Mouse (Mus musculus) liver, adult 2 months (tissue): ENCODE measurements around the gene Sos1. TPM values are rescaled to one million over a fixed set of nuclear protein-coding genes. Genes with fewer than 3 reads are reported as not detected.
"Not testable (repeated sequence)": the region's sequence is repeated elsewhere in the genome, so short reads cannot be mapped to it uniquely, and the experiment has no call there.

ENCODE experiments used
- DNase-seq: peaks from one replicate; pipeline ENCODE4 v3.0.0-alpha.2; 2011; ENCODE audit warnings: low read depth, low spot score; ENCODE audit errors: extremely low read depth
- H3K27ac ChIP-seq: fragments of 200-500 bp; replicated peaks from 2 replicates; pipeline ENCODE4 v1.5.1; 2012; ENCODE audit warnings: low read depth, mild to moderate bottlenecking, control low read depth, inconsistent platforms, low read length; ENCODE audit not compliant: insufficient read depth
- H3K27me3 ChIP-seq: fragments of 200-500 bp; 2 replicates; pipeline ENCODE4 v1.6.1; 2012; ENCODE audit warnings: mild to moderate bottlenecking, moderate library complexity, low read length, inconsistent platforms; ENCODE audit not compliant: control insufficient read depth, insufficient read depth
- H3K36me3 ChIP-seq: fragments of 200-500 bp; 2 replicates; pipeline ENCODE4 v1.6.1; 2012; ENCODE audit warnings: low read length, inconsistent platforms; ENCODE audit not compliant: control insufficient read depth, insufficient read depth
- H3K4me1 ChIP-seq: fragments of 200-500 bp; 2 replicates; pipeline ENCODE4 v1.6.1; 2011; ENCODE audit warnings: low read length; ENCODE audit not compliant: control insufficient read depth, insufficient read depth
- H3K4me3 ChIP-seq: fragments of 200-500 bp; 2 replicates; pipeline ENCODE4 v1.5.1; 2011; ENCODE audit warnings: low read depth, mild to moderate bottlenecking, control low read depth, low read length, moderate library complexity; ENCODE audit not compliant: insufficient read depth
- H3K79me2 ChIP-seq: fragments of 200-500 bp; 2 replicates; pipeline ENCODE4 v1.6.1; 2012; ENCODE audit warnings: inconsistent platforms, mild to moderate bottlenecking, low read length, moderate library complexity; ENCODE audit not compliant: control insufficient read depth, insufficient read depth
- H3K9ac ChIP-seq: fragments of 200-500 bp; 2 replicates; pipeline ENCODE4 v1.6.1; 2012; ENCODE audit warnings: low read depth, mild to moderate bottlenecking, control low read depth, inconsistent platforms, low read length
- CTCF ChIP-seq: fragments of 200-500 bp; IDR thresholded peaks from 2 replicates; pipeline ENCODE4 v1.5.1; 2011; ENCODE audit warnings: low read depth, low read length, control low read depth
- POLR2A ChIP-seq: fragments of 200-500 bp; IDR thresholded peaks from 2 replicates; pipeline ENCODE4 v1.6.1; 2011; ENCODE audit warnings: low read length, control low read depth; ENCODE audit not compliant: insufficient read depth; ENCODE audit errors: extremely low read depth
- WGBS: fragments of 180-500 bp; shearing (Covaris S2); methylation state at CpG from one replicate; pipeline ENCODE4 v1.1.7; 2018; 5-methylcytosine and 5-hydroxymethylcytosine counted together
- polyA plus RNA-seq: library from polyadenylated mRNA; depleted of rRNA; stranded (reverse); fragments of >200 nt; gene quantifications from 2 replicates; pipeline ENCODE4 v1.2.3, GENCODE M21; 2012
- total RNA-seq: library from RNA; depleted of rRNA; stranded (reverse); fragments of >200 nt; gene quantifications from 2 replicates; pipeline ENCODE4 v1.2.3, GENCODE M21; 2014

The Sos1 gene
- total and polyA plus RNA-seq, 2 experiments, result 2.8 to 11.8 TPM

DNA sequence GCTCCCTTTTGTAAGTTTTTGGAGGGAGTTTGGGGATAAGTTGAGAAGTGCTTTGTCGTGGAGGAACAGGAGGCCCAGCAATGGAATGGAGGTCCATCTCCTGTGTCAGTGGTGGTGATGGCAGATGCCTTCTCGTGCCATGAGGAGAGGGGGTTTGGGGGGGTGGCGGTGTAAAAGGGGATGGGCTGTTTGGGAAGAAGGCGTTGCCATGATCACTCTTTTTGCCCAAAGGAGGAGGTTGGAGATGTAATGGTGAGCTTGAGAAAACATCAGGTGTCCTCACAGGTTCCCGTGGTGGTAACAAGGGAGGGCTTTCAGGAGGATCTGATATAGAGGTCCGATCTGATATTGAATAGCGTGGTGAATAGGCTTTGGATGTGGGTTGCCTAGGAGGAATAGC lies 82.0 kb downstream of the Sos1 start:
- TF ChIP-seq CTCF (no peak), POLR2A (no peak)
- Histone ChIP-seq H3K4me3 (no peak overlapping the region), H3K9ac (no peak overlapping the region), H3K27ac (no peak overlapping the region), H3K27me3 (no peaks in the 10 kb centered on the region), H3K79me2 (no peaks in the 10 kb centered on the region), H3K36me3 (peaks cover 33% of the 10 kb centered on the region), H3K4me1 (no peaks in the 10 kb centered on the region)
- WGBS, result 94% methylated on average over 7 of the region's 7 CpGs
- no peak for DNase-seq

DNA sequence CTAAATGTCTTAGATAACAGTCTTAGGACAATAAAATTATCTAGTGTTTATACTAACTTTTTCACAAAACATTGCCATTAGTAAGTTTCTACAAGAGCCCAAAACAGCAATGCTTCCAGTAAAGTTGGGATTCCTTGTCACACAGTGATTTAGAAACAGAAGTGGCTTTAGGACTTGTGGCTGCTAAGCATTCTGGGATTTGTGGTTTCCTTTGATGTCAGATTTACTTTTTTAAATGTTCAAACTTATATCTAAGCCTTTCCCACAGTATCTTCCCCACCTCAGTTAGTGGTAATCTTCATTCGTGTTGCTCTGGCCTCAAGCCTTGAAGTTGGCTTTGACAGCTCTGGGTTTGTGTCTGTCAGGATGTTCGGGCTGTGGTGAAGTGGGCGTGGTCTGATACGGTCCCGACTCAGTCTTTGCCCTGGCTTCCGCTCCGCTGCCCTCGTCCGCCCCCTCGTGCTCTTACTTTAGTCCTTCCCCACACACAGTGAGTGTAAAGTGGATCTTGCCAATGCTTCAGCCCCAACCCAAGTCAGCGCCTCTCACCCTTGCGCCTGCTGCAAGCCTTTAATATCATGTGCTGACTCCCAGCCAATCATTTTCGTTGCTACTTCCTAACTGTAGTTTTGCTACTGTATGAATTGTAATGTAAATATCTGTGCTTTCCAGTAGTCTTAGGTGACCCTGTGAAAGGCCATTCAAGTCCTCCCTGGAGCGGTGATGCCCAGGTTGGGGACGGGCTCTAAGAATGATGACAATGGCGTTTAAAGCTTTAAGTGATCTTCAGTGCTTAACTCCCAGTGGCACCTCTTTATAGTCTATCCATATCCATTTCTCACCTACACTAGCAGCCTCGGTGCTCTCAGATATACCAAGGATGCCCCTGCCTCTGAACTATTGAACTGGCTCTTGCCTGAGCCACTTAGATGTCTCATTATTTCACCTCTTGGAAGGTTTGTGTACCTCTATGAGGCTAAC lies 88.5 kb downstream of the Sos1 start:
- WGBS, result 13% methylated on average over 17 of the region's 17 CpGs
- Histone ChIP-seq H3K36me3 (peaks cover 4% of the 10 kb centered on the region), H3K4me1 (peaks cover 1% of the 10 kb centered on the region; the same call in 1 of the 2 replicates), H3K79me2 (no peaks in the 10 kb centered on the region), H3K4me3 (peak overlapping the region; percentile 42), H3K9ac (peak overlapping the region; percentile 3; the same call in 1 of the 2 replicates), H3K27me3 (no peaks in the 10 kb centered on the region), H3K27ac (no peak overlapping the region)
- TF ChIP-seq POLR2A (no peak), CTCF (peak; percentile 61)
- DNase-seq, result peak; percentile 61

GRCm38 (mm10) chr17:80390024-80390423 lies 90.2 kb downstream of the Sos1 start:
- no peaks in the 10 kb centered on the region for H3K36me3 ChIP-seq
- no peak for DNase-seq
- H3K4me1 ChIP-seq, result peaks cover 1% of the 10 kb centered on the region; the same call in 1 of the 2 replicates
- H3K27ac ChIP-seq, result no peak overlapping the region
- H3K9ac ChIP-seq, result no peak overlapping the region
- H3K27me3 ChIP-seq, result no peaks in the 10 kb centered on the region
- 81% methylated on average over 10 of the region's 10 CpGs for WGBS
- no peak overlapping the region for H3K4me3 ChIP-seq
- TF ChIP-seq CTCF (no peak), POLR2A (no peak)
- H3K79me2 ChIP-seq, result no peaks in the 10 kb centered on the region

- H3K4me3 ChIP-seq, result no peak overlapping the region
- no peaks in the 10 kb centered on the region for H3K27me3 ChIP-seq
- no peak for TF ChIP-seq POLR2A
- no peak for TF ChIP-seq CTCF
- H3K79me2 ChIP-seq, result no peaks in the 10 kb centered on the region
- H3K9ac ChIP-seq, result no peak overlapping the region
- no peaks in the 10 kb centered on the region for H3K36me3 ChIP-seq
- H3K27ac ChIP-seq, result no peak overlapping the region
- 35% methylated on average over 1 of the region's 1 CpGs for WGBS
- DNase-seq, result no peak
- H3K4me1 ChIP-seq, result no peaks in the 10 kb centered on the region
Measured at GRCm38 (mm10) chr17:80385671-80386070, 94.6 kb downstream of the Sos1 start.

DNA sequence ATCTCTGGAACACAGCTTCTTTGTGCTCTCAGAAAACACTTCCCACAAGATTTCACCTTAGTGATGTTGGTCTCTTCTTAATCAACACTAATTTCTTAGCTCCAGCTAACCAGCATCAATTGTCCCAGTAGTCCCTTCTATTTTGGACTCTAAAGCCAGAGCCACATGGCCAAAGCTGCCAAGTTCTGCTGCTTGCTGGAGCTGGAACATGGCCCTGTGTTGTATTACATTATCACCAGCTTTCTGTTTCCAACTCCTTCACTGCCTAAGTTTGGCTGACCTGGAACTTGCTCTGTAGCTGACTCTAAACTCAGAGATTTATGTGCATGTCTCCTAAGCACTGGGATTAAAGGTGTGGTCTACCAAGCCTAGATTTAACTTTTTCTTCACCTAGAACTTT lies 101.9 kb downstream of the Sos1 start:
- H3K4me3 ChIP-seq, H3K9ac ChIP-seq, H3K79me2 ChIP-seq, H3K27me3 ChIP-seq, H3K4me1 ChIP-seq, DNase-seq, H3K36me3 ChIP-seq, H3K27ac ChIP-seq: not testable (repeated sequence)

GRCm38 (mm10) chr17:80373726-80374096 lies 106.5 kb downstream of the Sos1 start:
- DNase-seq, result no peak
- H3K4me1 ChIP-seq, result peaks cover 2% of the 10 kb centered on the region; the same call in 1 of the 2 replicates
- no peaks in the 10 kb centered on the region; the same call in 1 of the 2 replicates for H3K27me3 ChIP-seq
- 31% methylated on average over 29 of the region's 29 CpGs for WGBS
- H3K27ac ChIP-seq, result no peak overlapping the region
- H3K4me3 ChIP-seq, result peak overlapping the region; percentile 66; the same call in 1 of the 2 replicates
- H3K79me2 ChIP-seq, result no peaks in the 10 kb centered on the region
- no peaks in the 10 kb centered on the region for H3K36me3 ChIP-seq
- H3K9ac ChIP-seq, result peak overlapping the region; percentile 62
- no peak for TF ChIP-seq POLR2A
- no peak for TF ChIP-seq CTCF
